Mouse (Mus musculus) urinary bladder, adult 2 months (tissue): Measurements from ENCODE around the gene Hnrnpul2. TPM values are rescaled to one million over a fixed set of nuclear protein-coding genes. Genes with fewer than 3 reads are reported as not detected.
"Not testable (repeated sequence)": the region's sequence is repeated elsewhere in the genome, so short reads cannot be mapped to it uniquely, and the experiment has no call there.

Source experiments
- DNase-seq: peaks from one replicate; pipeline ENCODE4 v3.0.0; 2022; ENCODE audit warnings: low spot score
- polyA plus RNA-seq: library from polyadenylated mRNA; depleted of rRNA; stranded (reverse); fragments of >200 nt; gene quantifications from 2 replicates; pipeline ENCODE4 v1.2.3, GENCODE M21; 2012; rRNA removed

Hnrnpul2 gene
- polyA plus RNA-seq, 1 experiment = 60.7 TPM

DNA sequence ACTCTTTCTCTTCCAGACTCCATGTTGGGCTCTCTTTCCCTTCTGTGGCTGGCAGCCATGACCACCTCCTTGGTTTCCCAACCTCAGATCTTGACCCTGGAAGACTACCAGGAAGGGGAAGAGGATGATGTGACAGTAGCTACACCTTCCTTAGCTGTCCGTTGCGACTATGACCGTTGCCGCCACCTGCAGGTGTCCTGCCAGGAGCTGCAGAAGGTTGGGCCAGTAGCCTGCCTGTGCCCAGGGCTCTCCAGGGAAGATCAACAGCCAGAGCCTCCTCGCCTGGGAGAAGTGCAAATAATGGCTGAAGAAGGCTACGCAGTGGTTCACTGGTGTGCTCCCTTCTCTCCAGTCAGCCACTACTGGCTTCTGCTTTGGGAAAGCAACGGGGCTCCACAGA lies 31.8 kb downstream of the Hnrnpul2 start:
- DNase-seq = no peak

DNA sequence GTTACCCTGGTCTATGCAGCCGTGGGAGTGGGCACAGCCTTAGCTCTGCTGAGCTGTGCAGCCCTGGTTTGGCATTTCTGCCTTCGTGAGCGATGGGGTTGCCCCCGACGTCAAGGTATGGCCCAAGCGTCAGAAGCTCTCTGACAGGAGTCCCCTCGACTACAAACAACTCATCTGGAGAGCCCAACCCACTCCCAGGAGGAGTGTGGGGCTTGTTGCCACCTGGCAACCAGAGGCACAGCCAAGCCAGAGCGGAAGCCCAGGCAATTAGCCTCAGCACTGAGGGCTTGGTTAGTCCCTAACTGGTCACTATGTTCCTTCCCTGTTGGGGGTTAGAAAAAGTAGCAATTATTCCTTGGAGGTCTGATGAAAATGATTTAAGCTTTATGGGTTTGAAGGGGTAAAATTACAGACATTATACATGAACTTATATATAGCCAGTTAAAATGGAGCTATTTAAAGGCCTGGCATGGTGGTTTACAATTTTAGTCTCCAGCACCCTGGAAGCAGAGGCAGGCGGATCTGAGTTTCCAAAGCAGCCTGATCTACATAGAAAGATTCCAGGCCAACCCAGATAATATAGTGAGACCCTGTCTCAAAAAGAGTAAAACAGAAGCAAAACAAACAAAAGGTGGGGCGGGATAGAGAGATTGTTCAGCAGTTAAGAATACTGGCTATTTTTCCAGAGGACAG lies 32.6 kb downstream of the Hnrnpul2 start:
- DNase-seq = no peak

GRCm38 (mm10) chr19:8853117-8853516 lies 33.3 kb downstream of the Hnrnpul2 start:
- no peak for DNase-seq

GRCm38 (mm10) chr19:8857689-8858088 lies 37.9 kb downstream of the Hnrnpul2 start:
- DNase-seq = no peak

DNA sequence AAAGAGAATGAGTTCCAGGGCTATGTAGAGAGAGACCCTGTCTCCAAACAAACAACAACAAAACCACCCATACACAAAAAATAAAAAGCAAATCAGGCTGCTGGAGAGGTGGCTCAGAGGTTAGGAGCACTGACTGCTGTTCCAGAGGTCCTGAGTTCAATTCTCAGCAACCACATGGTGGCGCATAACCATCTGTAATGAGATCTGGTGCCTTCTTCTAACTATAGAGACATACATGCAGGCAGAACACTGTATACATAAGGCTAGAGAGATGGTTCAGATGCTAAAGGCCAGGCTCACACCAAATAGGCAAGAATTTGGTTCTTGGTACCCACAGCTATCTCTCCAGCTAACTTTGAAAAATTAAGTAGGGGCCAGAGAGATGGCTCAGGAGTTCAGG lies 39.2 kb downstream of the Hnrnpul2 start:
- no peak for DNase-seq

DNA sequence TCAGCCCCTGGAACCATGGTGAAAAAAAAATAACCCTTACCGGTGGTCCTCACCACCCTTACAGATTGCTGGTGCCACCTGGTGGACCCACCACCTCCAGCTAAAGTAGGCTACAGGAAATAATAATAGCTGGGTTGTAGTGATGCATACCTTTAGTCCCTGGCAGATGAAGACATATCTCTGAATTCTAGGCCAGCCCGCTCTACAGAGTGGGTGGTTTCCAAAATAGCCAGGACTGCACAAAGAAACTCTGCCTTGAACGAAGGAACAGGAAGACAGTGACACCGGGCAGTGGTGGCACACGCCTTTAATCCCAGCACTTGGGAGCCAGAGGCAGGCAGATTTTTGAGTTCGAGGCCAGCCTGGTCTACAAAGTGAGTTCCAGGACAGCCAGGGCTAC lies 44.5 kb downstream of the Hnrnpul2 start:
- DNase-seq = no peak

- not testable (repeated sequence) for DNase-seq
Observed at GRCm38 (mm10) chr19:8870381-8870780, 50.6 kb downstream of the Hnrnpul2 start.

- DNase-seq = no peak
Observed at GRCm38 (mm10) chr19:8870838-8871237, 51.0 kb downstream of the Hnrnpul2 start.

GRCm38 (mm10) chr19:8871267-8872186 lies 51.7 kb downstream of the Hnrnpul2 start, which contains the start of gene Ubxn1:
Gene Ubxn1, plus strand, starts transcription at chr19:8871496.
- peak; percentile 96 for DNase-seq

DNA sequence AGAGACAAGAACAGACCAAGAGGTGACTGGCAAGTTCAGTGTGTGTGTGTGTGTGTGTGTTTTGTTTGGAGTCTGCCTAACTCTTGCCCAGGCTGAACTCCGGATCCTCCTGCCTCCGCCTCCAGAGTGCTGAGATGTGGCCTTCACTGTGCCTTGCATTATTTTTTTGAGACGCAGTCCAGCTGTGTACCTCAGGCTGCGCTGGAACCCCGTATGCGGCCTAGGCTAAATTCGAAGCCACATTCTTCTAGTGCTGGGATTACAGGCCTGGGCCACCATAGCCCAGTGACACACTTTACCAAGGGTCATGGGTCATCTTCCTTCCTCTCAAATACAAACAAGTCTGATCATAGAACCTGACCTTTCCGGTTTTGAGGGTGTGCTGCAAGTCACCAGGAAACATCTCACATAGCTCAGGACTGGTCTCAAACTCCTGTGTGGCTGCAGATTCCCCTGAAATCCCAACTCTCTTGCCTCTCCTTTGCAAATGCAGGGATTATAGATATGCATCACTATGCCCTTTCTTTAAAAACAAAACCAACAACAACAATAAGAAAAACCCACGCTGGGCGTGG lies 52.5 kb downstream of the Hnrnpul2 start:
- no peak for DNase-seq

GRCm38 (mm10) chr19:8875031-8875430 lies 55.2 kb downstream of the Hnrnpul2 start:
- no peak for DNase-seq

DNA sequence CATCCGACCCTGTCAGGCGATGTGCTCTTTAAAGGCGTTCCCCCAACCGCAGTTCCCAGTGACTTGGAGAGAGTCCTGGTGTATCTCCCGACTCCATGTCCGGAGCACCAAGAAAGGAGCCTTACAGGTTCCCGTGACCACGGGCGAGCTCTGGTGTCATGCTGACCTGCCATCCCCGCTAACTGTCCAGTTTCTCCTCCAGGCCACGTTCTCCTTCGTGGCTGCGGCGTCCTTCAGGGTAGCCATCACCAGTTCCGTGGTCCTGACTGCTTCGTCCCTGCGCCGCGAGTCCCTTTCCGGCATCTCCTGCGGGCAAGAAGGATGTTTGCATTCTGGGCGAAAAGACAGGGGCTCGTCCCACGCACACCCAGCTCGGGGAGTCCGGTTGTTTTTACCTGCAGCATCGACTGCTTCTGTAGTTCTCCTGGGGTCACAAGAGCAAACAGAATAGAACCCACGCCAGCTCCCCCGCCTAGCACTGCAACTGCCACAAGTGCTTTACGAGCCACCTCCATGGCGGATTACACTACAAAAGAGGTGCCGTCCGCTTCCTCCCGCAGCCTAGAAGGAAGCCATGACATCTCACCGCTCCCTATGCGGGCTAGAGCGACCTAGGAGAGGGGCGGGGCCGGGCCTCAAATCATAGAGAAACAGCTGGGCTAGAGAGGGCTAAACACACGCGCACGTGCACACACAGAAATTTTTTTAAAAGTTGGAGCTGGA lies 60.7 kb downstream of the Hnrnpul2 start, which contains the start of gene Uqcc3:
Gene Uqcc3 (minus strand): TSS at position 613 of the 723 bp plus-strand sequence.
- DNase-seq = peak; percentile 79

DNA sequence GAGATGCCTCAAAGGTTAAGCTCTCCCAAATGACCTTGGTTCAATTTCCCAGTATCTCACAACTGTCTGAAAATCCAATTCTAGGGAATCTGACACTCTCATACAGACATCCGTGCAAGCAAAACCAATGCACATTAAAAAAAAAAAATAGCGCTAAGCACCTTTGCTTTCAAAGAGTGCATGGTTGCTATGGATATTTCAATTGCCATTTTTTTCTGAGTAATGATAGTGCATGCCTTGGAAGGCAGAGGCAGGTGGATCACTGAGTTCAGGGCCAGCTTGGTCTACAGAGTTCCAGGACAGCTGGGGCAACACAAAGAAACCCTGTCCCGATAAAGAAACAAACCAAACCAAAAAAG lies 61.2 kb downstream of the Hnrnpul2 start:
- DNase-seq = no peak

GRCm38 (mm10) chr19:8883616-8884015 lies 63.8 kb downstream of the Hnrnpul2 start, which contains the start of the genes Lbhd1 and Gm49403:
Gene Lbhd1, plus strand, starts transcription at chr19:8883732.
Gene Gm49403, plus strand, starts transcription at chr19:8883930.
- DNase-seq = no peak

Other genes with a start within 250 kb of the Hnrnpul2 start
- not detected in 2 replicates for gene Slc22a8, start 228.8 kb upstream of the Hnrnpul2 start, polyA plus RNA-seq
- not detected in 2 replicates for gene Slc22a6, start 202.0 kb upstream of the Hnrnpul2 start, polyA plus RNA-seq
- 0.04 and 0.06 TPM in 2 replicates for gene Chrm1, start 156.2 kb upstream of the Hnrnpul2 start, polyA plus RNA-seq
- 103 and 115 TPM in 2 replicates for gene Slc3a2, start 96.6 kb upstream of the Hnrnpul2 start, polyA plus RNA-seq
- 37.9 and 45.9 TPM in 2 replicates for gene Wdr74, start 84.2 kb upstream of the Hnrnpul2 start, polyA plus RNA-seq
- 0.19 and 0.28 TPM in 2 replicates for gene 1700092M07Rik, start 79.3 kb upstream of the Hnrnpul2 start, polyA plus RNA-seq
- 96.5 and 99.1 TPM in 2 replicates for gene Stx5a, start 78.6 kb upstream of the Hnrnpul2 start, polyA plus RNA-seq
- gene Nxf1, start 62.9 kb upstream of the Hnrnpul2 start, polyA plus RNA-seq = 196 and 275 TPM in 2 replicates
- 97.8 and 112 TPM in 2 replicates for gene Tmem223, start 49.0 kb upstream of the Hnrnpul2 start, polyA plus RNA-seq
- 56.9 and 88.4 TPM in 2 replicates for gene Tmem179b, start 45.5 kb upstream of the Hnrnpul2 start, polyA plus RNA-seq
- gene Taf6l, start 33.6 kb upstream of the Hnrnpul2 start, polyA plus RNA-seq = 7.7 and 8.4 TPM in 2 replicates
- 63.3 and 81.5 TPM in 2 replicates for gene Polr2g, start 21.4 kb upstream of the Hnrnpul2 start, polyA plus RNA-seq
- 2.1 and 2.5 TPM in 2 replicates for gene Zbtb3, start 17.5 kb upstream of the Hnrnpul2 start, polyA plus RNA-seq
- 26.9 and 33.1 TPM in 2 replicates for gene Ttc9c, start 677 bp upstream of the Hnrnpul2 start, polyA plus RNA-seq
- 0.40 and 1.5 TPM in 2 replicates for gene AC129217.1, start 9.8 kb downstream of the Hnrnpul2 start, polyA plus RNA-seq
- 66.7 and 71.0 TPM in 2 replicates for gene Bscl2, start 17.5 kb downstream of the Hnrnpul2 start, polyA plus RNA-seq
- 0.29 and 0.44 TPM in 2 replicates for gene Gng3, start 19.2 kb downstream of the Hnrnpul2 start, polyA plus RNA-seq
- 18.6 and 20.9 TPM in 2 replicates for gene Lrrn4cl, start 30.8 kb downstream of the Hnrnpul2 start, polyA plus RNA-seq
- 175 and 179 TPM in 2 replicates for gene Ubxn1, start 51.5 kb downstream of the Hnrnpul2 start, polyA plus RNA-seq
- 74.7 and 77.6 TPM in 2 replicates for gene Uqcc3, start 60.9 kb downstream of the Hnrnpul2 start, polyA plus RNA-seq
- 3.1 and 4.9 TPM in 2 replicates for gene Lbhd1, start 63.7 kb downstream of the Hnrnpul2 start, polyA plus RNA-seq
- gene Gm49403, start 63.9 kb downstream of the Hnrnpul2 start, polyA plus RNA-seq = not detected in 2 replicates
- gene 1810009A15Rik, start 68.8 kb downstream of the Hnrnpul2 start, polyA plus RNA-seq = 56.1 and 65.1 TPM in 2 replicates
- 0.10 TPM in 1 of 2 replicates, not detected in the other for gene Gm49416, start 68.9 kb downstream of the Hnrnpul2 start, polyA plus RNA-seq
- gene Ints5, start 73.0 kb downstream of the Hnrnpul2 start, polyA plus RNA-seq = 15.5 and 16.3 TPM in 2 replicates
- 98.1 and 104 TPM in 2 replicates for gene Ganab, start 78.1 kb downstream of the Hnrnpul2 start, polyA plus RNA-seq
- 57.9 and 80.8 TPM in 2 replicates for gene B3gat3, start 100.4 kb downstream of the Hnrnpul2 start, polyA plus RNA-seq
- 9.4 and 12.3 TPM in 2 replicates for gene Rom1, start 109.3 kb downstream of the Hnrnpul2 start, polyA plus RNA-seq
- gene Eml3, start 109.5 kb downstream of the Hnrnpul2 start, polyA plus RNA-seq = 40.5 and 45.3 TPM in 2 replicates
- 29.9 and 47.6 TPM in 2 replicates for gene Mta2, start 121.9 kb downstream of the Hnrnpul2 start, polyA plus RNA-seq
- gene Tut1, start 133.8 kb downstream of the Hnrnpul2 start, polyA plus RNA-seq = 21.8 and 24.1 TPM in 2 replicates
- gene Eef1g, start 147.0 kb downstream of the Hnrnpul2 start, polyA plus RNA-seq = 398 and 489 TPM in 2 replicates
- 126 and 168 TPM in 2 replicates for gene Ahnak, start 169.3 kb downstream of the Hnrnpul2 start, polyA plus RNA-seq